Mouse (Mus musculus): ENCODE results near the gene Adk. TPM values are rescaled to one million over a fixed set of nuclear protein-coding genes. Genes with fewer than 3 reads are reported as not detected.

Gene Adk
- total and polyA plus RNA-seq, 3 experiments = 69.0 to 479 (median 102) TPM

DNA sequence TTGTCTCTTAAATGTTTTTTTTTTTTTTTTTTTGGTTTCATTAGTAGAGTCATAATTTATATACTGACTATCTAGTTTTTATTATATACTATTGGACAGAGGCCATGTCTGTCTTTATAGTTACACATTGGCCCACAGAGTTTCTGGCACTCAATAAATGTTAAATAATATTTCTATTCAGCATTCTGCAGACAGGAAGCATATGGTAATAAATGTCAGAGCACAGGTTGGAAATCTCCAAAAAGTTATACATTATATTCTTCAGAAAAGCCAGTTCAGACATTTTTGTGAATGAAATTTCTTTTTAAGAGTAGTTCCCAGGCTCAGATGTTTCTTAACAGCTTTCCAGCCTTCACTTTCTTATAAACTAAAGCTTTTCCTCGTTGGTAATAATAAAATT is 303.9 kb downstream of the Adk start:
- Histone ChIP-seq H3K36me3 (ENCODE audit: control insufficient read depth in 1 of 2, insufficient read depth in 2 of 2, low read length in 2 of 2) (no peaks in the 10 kb centered on the region), H3K9ac (ENCODE audit: control insufficient read depth, low read depth, low read length, poor library complexity, severe bottlenecking) (no peak overlapping the region), H3K27ac (ENCODE audit: control insufficient read depth, low read depth, low read length) (no peak overlapping the region), H3K4me3 (ENCODE audit: control insufficient read depth in 1 of 2, insufficient read depth in 1 of 2, low read depth in 2 of 2, low read length in 2 of 2) (no peak overlapping the region), H3K9me3 (replicated peaks; ENCODE audit: insufficient read depth, low read length) (no peaks in the 10 kb centered on the region), H3K4me1 (ENCODE audit: control insufficient read depth in 1 of 2, insufficient read depth in 2 of 2, low read length in 2 of 2) (no peaks in the 10 kb centered on the region; a peak in 1 of 4 replicates), H3K27me3 (ENCODE audit: control insufficient read depth in 1 of 2, insufficient read depth in 2 of 2, low read length in 2 of 2) (no peaks in the 10 kb centered on the region), H3K79me2 (ENCODE audit: control insufficient read depth, insufficient read depth, low read length, poor library complexity) (no peaks in the 10 kb centered on the region)
- no peak for TF ChIP-seq SMC3 (IDR thresholded peaks at IDR 0.05; ENCODE audit: low read depth, low read length)
- no peak for TF ChIP-seq GABPA (IDR thresholded peaks at IDR 0.05; ENCODE audit: low read depth, low read length)
- TF ChIP-seq KAT2A (conservative IDR thresholded peaks at IDR 0.05; ENCODE audit: low read depth, low read length) = no peak
- no peak for TF ChIP-seq POLR2AphosphoS5 (IDR thresholded peaks at IDR 0.05; ENCODE audit: borderline replicate concordance, low read depth, low read length)
- TF ChIP-seq ZMIZ1 (IDR thresholded peaks at IDR 0.05; ENCODE audit: low read depth, low read length) = no peak
- no peak for TF ChIP-seq USF2 (IDR thresholded peaks at IDR 0.05; ENCODE audit: borderline replicate concordance in 1 of 2, insufficient read depth in 1 of 2, low read depth in 1 of 2, low read length in 2 of 2)
- no peak for TF ChIP-seq MXI1 (IDR thresholded peaks at IDR 0.05; ENCODE audit: low read depth, low read length)
- TF ChIP-seq ELF1 (IDR thresholded peaks at IDR 0.05; ENCODE audit: low read depth, low read length) = no peak
- no peak for TF ChIP-seq NELFE (IDR thresholded peaks at IDR 0.05; ENCODE audit: low read depth, low read length)
- no peak for TF ChIP-seq MAZ (IDR thresholded peaks at IDR 0.05; ENCODE audit: low read depth, low read length)
- no peak for TF ChIP-seq MAFK (IDR thresholded peaks at IDR 0.05; ENCODE audit: borderline replicate concordance, low read depth, low read length)
- no peak for TF ChIP-seq EP300 (IDR thresholded peaks at IDR 0.05; ENCODE audit: low read depth in 1 of 2, low read length in 2 of 2)
- no peak for TF ChIP-seq BHLHE40 (IDR thresholded peaks at IDR 0.05; ENCODE audit: borderline replicate concordance, low read depth, low read length)
- TF ChIP-seq RAD21 (IDR thresholded peaks at IDR 0.05; ENCODE audit: low read depth, low read length) = no peak
- TF ChIP-seq ZNF384 (IDR thresholded peaks at IDR 0.05; ENCODE audit: low read depth, low read length) = no peak
- no peak for DNase-seq (ENCODE audit: low read depth, low spot score)

DNA sequence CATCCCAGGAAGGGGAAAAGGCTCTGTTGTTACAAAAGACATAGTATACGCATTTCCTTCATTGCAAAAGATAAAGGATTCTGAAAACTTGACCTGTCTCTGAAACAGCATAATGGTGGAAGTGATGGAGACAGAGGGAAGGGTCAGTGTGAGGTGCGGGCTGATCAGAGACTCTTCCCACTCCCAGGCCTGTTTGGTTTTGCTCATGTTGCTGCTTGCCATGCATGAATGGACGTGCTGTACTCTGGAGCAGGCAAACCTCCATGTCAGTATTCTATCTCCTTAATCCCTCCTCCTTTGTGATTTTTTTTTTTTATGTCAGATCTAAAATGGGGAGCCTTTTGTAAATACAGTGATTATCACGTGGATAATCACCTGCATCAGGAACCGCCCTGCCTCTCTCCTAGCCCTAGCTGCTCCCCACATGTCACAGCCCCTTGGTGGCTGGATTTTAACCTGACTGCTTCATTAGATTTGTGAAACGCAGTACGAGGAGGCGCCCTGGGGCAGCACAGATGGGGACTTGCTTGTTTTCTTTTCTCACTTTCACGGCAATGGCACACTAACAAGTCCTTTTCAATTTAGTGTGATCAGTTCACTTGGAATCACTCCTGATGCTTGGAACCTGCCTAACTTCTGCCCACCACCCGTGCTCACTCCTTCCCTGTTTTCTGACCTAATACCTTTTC is 307.0 kb downstream of the Adk start:
- Histone ChIP-seq H3K4me1 (ENCODE audit: control insufficient read depth in 1 of 2, insufficient read depth in 2 of 2, low read length in 2 of 2) (no peaks in the 10 kb centered on the region; a peak in 1 of 4 replicates), H3K4me3 (ENCODE audit: control insufficient read depth in 1 of 2, insufficient read depth in 1 of 2, low read depth in 2 of 2, low read length in 2 of 2) (no peak overlapping the region), H3K36me3 (ENCODE audit: control insufficient read depth in 1 of 2, insufficient read depth in 2 of 2, low read length in 2 of 2) (no peaks in the 10 kb centered on the region), H3K9me3 (replicated peaks; ENCODE audit: insufficient read depth, low read length) (no peaks in the 10 kb centered on the region), H3K9ac (ENCODE audit: control insufficient read depth, low read depth, low read length, poor library complexity, severe bottlenecking) (no peak overlapping the region), H3K79me2 (ENCODE audit: control insufficient read depth, insufficient read depth, low read length, poor library complexity) (no peaks in the 10 kb centered on the region), H3K27ac (ENCODE audit: control insufficient read depth, low read depth, low read length) (no peak overlapping the region), H3K27me3 (ENCODE audit: control insufficient read depth in 1 of 2, insufficient read depth in 2 of 2, low read length in 2 of 2) (no peaks in the 10 kb centered on the region)
- DNase-seq (ENCODE audit: low read depth, low spot score) = no peak
- TF ChIP-seq CHD1 (IDR thresholded peaks at IDR 0.05; ENCODE audit: low read depth, low read length) (no peak), MEF2A (IDR thresholded peaks at IDR 0.05; ENCODE audit: extremely low read depth, insufficient replicate concordance, low read depth, low read length, poor library complexity, severe bottlenecking) (no peak), ETS1 (IDR thresholded peaks at IDR 0.05; ENCODE audit: low read depth, low read length) (no peak)
